Mouse (Mus musculus) brain, embryonic 14.5 days (tissue): ENCODE measurements around the gene Ankrd34c.

Experiments used
- CTCF ChIP-seq: fragments of 200-500 bp; IDR thresholded peaks from 2 replicates; pipeline ENCODE4 v1.5.1; 2012; ENCODE audit warnings: inconsistent platforms, mild to moderate bottlenecking, moderate library complexity, borderline replicate concordance; ENCODE audit not compliant: insufficient read depth, insufficient read length; ENCODE audit errors: extremely low read depth
- POLR2A ChIP-seq: fragments of 200-500 bp; IDR thresholded peaks from 2 replicates; pipeline ENCODE4 v1.6.1; 2012; ENCODE audit warnings: mild to moderate bottlenecking, inconsistent platforms, borderline replicate concordance; ENCODE audit not compliant: poor library complexity, insufficient read depth, insufficient read length, severe bottlenecking; ENCODE audit errors: extremely low read depth

GRCm38 (mm10) chr9:89757571-89757970 lies 19.3 kb upstream of the Ankrd34c start:
- no peak for TF ChIP-seq CTCF
- TF ChIP-seq POLR2A = no peak
